Mouse (Mus musculus): Measurements from ENCODE around the gene Mpp3.
A peak's percentile ranks its signal among the peaks of the same experiment; 100 is the strongest.
"Not testable (repeated sequence)": the region's sequence is repeated elsewhere in the genome, so short reads cannot be mapped to it uniquely, and the experiment has no call there.

Mpp3 gene

GRCm38 (mm10) chr11:102010140-102010539 lies 18.1 kb downstream of the Mpp3 start:
- no peak for DNase-seq (ENCODE audit: low read depth, low spot score)

GRCm38 (mm10) chr11:102008954-102009637 lies 19.2 kb downstream of the Mpp3 start:
- DNase-seq (ENCODE audit: low read depth, low spot score) = no peak

GRCm38 (mm10) chr11:102008372-102008771 lies 19.9 kb downstream of the Mpp3 start:
- DNase-seq (ENCODE audit: low read depth, low spot score) = no peak

- no peak for DNase-seq (ENCODE audit: low read depth, low spot score)
These were observed 21.6 kb downstream of the Mpp3 start for GRCm38 (mm10) chr11:102006688-102007087.

- DNase-seq (ENCODE audit: low read depth, low spot score) = no peak
These were observed 22.0 kb downstream of the Mpp3 start for GRCm38 (mm10) chr11:102006271-102006670.

GRCm38 (mm10) chr11:102004251-102004650 lies 24.0 kb downstream of the Mpp3 start:
- DNase-seq (ENCODE audit: low read depth, low spot score) = no peak

- DNase-seq (ENCODE audit: low read depth, low spot score) = no peak
These were observed 28.8 kb downstream of the Mpp3 start for GRCm38 (mm10) chr11:101999466-101999865.

GRCm38 (mm10) chr11:101998258-101998657 lies 30.0 kb downstream of the Mpp3 start:
- no peak for DNase-seq (ENCODE audit: low read depth, low spot score)

GRCm38 (mm10) chr11:101995938-101996337 lies 32.3 kb downstream of the Mpp3 start:
- no peak for DNase-seq (ENCODE audit: low read depth, low spot score)

GRCm38 (mm10) chr11:101994100-101994499 lies 34.2 kb downstream of the Mpp3 start:
- DNase-seq (ENCODE audit: low read depth, low spot score) = peak; percentile 56

- no peak for DNase-seq (ENCODE audit: low read depth, low spot score)
These were observed 35.9 kb downstream of the Mpp3 start for GRCm38 (mm10) chr11:101992411-101992810.

GRCm38 (mm10) chr11:101991813-101992212 lies 36.4 kb downstream of the Mpp3 start:
- no peak for DNase-seq (ENCODE audit: low read depth, low spot score)

- DNase-seq (ENCODE audit: low read depth, low spot score) = no peak
These were observed 38.0 kb downstream of the Mpp3 start for GRCm38 (mm10) chr11:101990244-101990643.

- DNase-seq (ENCODE audit: low read depth, low spot score) = no peak
These were observed 41.3 kb downstream of the Mpp3 start, which contains the start of gene Dusp3 for GRCm38 (mm10) chr11:101986913-101987312. Gene Dusp3, minus strand, starts transcription at chr11:101987013.

- DNase-seq (ENCODE audit: low read depth, low spot score) = peak; percentile 31
These were observed 42.3 kb downstream of the Mpp3 start for GRCm38 (mm10) chr11:101985990-101986389.

GRCm38 (mm10) chr11:101985450-101985849 lies 42.8 kb downstream of the Mpp3 start:
- not testable (repeated sequence) for DNase-seq (ENCODE audit: low read depth, low spot score)

- DNase-seq (ENCODE audit: low read depth, low spot score) = peak; percentile 47
These were observed 43.9 kb downstream of the Mpp3 start, which contains the start of gene Cfap97d1 for GRCm38 (mm10) chr11:101984054-101985025. Gene Cfap97d1, plus strand, starts transcription at chr11:101984279.

GRCm38 (mm10) chr11:101983431-101983921 lies 44.8 kb downstream of the Mpp3 start:
- DNase-seq (ENCODE audit: low read depth, low spot score) = no peak

GRCm38 (mm10) chr11:101982981-101983411 lies 45.3 kb downstream of the Mpp3 start:
- no peak for DNase-seq (ENCODE audit: low read depth, low spot score)

GRCm38 (mm10) chr11:101981850-101982249 lies 46.4 kb downstream of the Mpp3 start:
- no peak for DNase-seq (ENCODE audit: low read depth, low spot score)

- no peak for DNase-seq (ENCODE audit: low read depth, low spot score)
These were observed 47.6 kb downstream of the Mpp3 start for GRCm38 (mm10) chr11:101980603-101981157.

GRCm38 (mm10) chr11:101979140-101979539 lies 49.1 kb downstream of the Mpp3 start:
- DNase-seq (ENCODE audit: low read depth, low spot score) = no peak

Data from c-Kit-negative CD71-positive TER-119-positive erythroid progenitor cells, embryonic 14.5 days (primary cell).